Comparison of ENCODE assay signal across 10 mouse cellular contexts in genomic region chr4:120267683-120268082, GRCm38 (mm10). TPM values are rescaled to one million over a fixed set of nuclear protein-coding genes. Genes with fewer than 3 reads are reported as not detected.
DNase-seq lines count a peak whose midpoint lies in the region; ATAC-seq and TF ChIP-seq lines count a peak whose summit lies in the region.
"Had no signal": no experiment of that assay in that cellular context is flagged by ENCODE, and none has a peak within 500 bp of the region (broad histone marks: within the 10 kb centered on the region; RNA-seq: fewer than 3 reads in every experiment).

No protein-coding gene starts in this region.

- no peak for TF ChIP-seq EP300 in heart, adult 2 months (IDR thresholded peaks at IDR 0.05; ENCODE audit: insufficient read depth, low read depth, low read length)

- H3K4me1 ChIP-seq in heart, embryonic 12.5 days (replicated peaks) = peaks cover 40% of the 10 kb centered on the region
- H3K4me1 ChIP-seq in heart, adult 2 months (ENCODE audit: control insufficient read depth, insufficient read depth, low read length) = no peaks in the 10 kb centered on the region; the same call in 1 of the 2 replicates
- H3K4me1 ChIP-seq in ES-E14 (ENCODE audit: control insufficient read depth in 2 of 2, insufficient read depth in 2 of 2, low read length in 2 of 2, poor library complexity in 1 of 2) = peaks cover 6 to 20% of the 10 kb centered on the region in 2 experiments; a peak in 3 of 4 replicates
- peaks cover 58% of the 10 kb centered on the region for H3K4me1 ChIP-seq in hindbrain, embryonic 12.5 days
- H3K4me1 ChIP-seq in midbrain, embryonic 10.5 days = peaks cover 44% of the 10 kb centered on the region

- in situ Hi-C loops in ES-E14 (cut with MboI; ENCODE audit: low sequenced_read_pairs in 2 of 2, unreplicated experiment in 2 of 2) = no loop called here

- H3K79me2 ChIP-seq in heart, adult 2 months (replicated peaks; ENCODE audit: control insufficient read depth, insufficient read depth, low read length) = no peaks in the 10 kb centered on the region

- no peak for TF ChIP-seq CTCF in heart, adult 2 months (IDR thresholded peaks at IDR 0.05)

- intact Hi-C loops in heart, adult 2 months (cut with DNase I) = no loop called here

- WGBS in heart, embryonic 12.5 days = 8% methylated on average over 25 of the region's 25 CpGs
- WGBS in heart, adult 2 months = 31% methylated on average over 25 of the region's 25 CpGs
- WGBS in hindbrain, embryonic 12.5 days = 5% methylated on average over 25 of the region's 25 CpGs
- 3% methylated on average over 25 of the region's 25 CpGs for WGBS in midbrain, embryonic 10.5 days

- no peak overlapping the region for H3K27ac ChIP-seq in heart, embryonic 12.5 days (ENCODE audit: poor library complexity, severe bottlenecking)
- no peak overlapping the region for H3K27ac ChIP-seq in heart, adult 2 months
- H3K27ac ChIP-seq in ES-E14 (ENCODE audit: insufficient read depth, low read depth, low read length, poor library complexity, severe bottlenecking) = no peak overlapping the region
- H3K27ac ChIP-seq in hindbrain, embryonic 12.5 days = no peak overlapping the region
- H3K27ac ChIP-seq in midbrain, embryonic 10.5 days (replicated peaks) = no peak overlapping the region
- H3K27ac ChIP-seq: liver, embryonic 14.5 days had no signal

- TF ChIP-seq POLR2A in heart, adult 2 months (IDR thresholded peaks at IDR 0.05; ENCODE audit: insufficient read depth, low read depth, low read length) = no peak

- H3K4me3 ChIP-seq in heart, embryonic 12.5 days = peak overlapping the region; percentile 55
- H3K4me3 ChIP-seq in heart, adult 2 months = no peak overlapping the region
- H3K4me3 ChIP-seq in ES-E14 (ENCODE audit: insufficient read depth in 1 of 2, low read depth in 1 of 2, low read length in 2 of 2, poor library complexity in 1 of 2, severe bottlenecking in 1 of 2) = peak overlapping the region; percentile 19 to 70; a peak in 3 of 4 replicates
- H3K4me3 ChIP-seq in hindbrain, embryonic 12.5 days = peak overlapping the region; percentile 39
- H3K4me3 ChIP-seq in midbrain, embryonic 10.5 days = peak overlapping the region; percentile 52

- DNase-seq in heart, adult 2 months = no peak
- DNase-seq in ES-E14 (ENCODE audit: low read depth, low spot score) = no peak
- no peak for DNase-seq in midbrain, embryonic 10.5 days (ENCODE audit: low spot score)
- no peak for DNase-seq in adrenal gland, postnatal 36 days
- DNase-seq in yolk sac, embryonic 10.5 days (ENCODE audit: low spot score) = no peak
- DNase-seq: cerebellum, postnatal 14 days had no signal

- peak overlapping the region; percentile 93 for H3K4me2 ChIP-seq in heart, embryonic 12.5 days
- peak overlapping the region; percentile 62 for H3K4me2 ChIP-seq in hindbrain, embryonic 12.5 days (replicated peaks)

- H3K36me3 ChIP-seq in heart, embryonic 12.5 days = no peaks in the 10 kb centered on the region
- no peaks in the 10 kb centered on the region for H3K36me3 ChIP-seq in heart, adult 2 months (ENCODE audit: control insufficient read depth, insufficient read depth, low read length)
- no peaks in the 10 kb centered on the region for H3K36me3 ChIP-seq in ES-E14 (ENCODE audit: control insufficient read depth, insufficient read depth, low read length, poor library complexity, severe bottlenecking)
- no peaks in the 10 kb centered on the region for H3K36me3 ChIP-seq in hindbrain, embryonic 12.5 days
- no peaks in the 10 kb centered on the region for H3K36me3 ChIP-seq in midbrain, embryonic 10.5 days

- peak overlapping the region; percentile 73; the same call in 1 of the 2 replicates for H3K9ac ChIP-seq in heart, embryonic 12.5 days
- no peak overlapping the region for H3K9ac ChIP-seq in heart, adult 2 months (ENCODE audit: low read depth, low read length)
- H3K9ac ChIP-seq in ES-E14 (ENCODE audit: insufficient read depth, low read depth, low read length, poor library complexity, severe bottlenecking) = no peak overlapping the region
- H3K9ac ChIP-seq in hindbrain, embryonic 12.5 days = peak overlapping the region; percentile 59
- H3K9ac ChIP-seq: liver, embryonic 14.5 days had no signal

- no peaks in the 10 kb centered on the region for H3K9me3 ChIP-seq in heart, embryonic 12.5 days (replicated peaks)
- H3K9me3 ChIP-seq in ES-E14 (ENCODE audit: control insufficient read depth, insufficient read depth, low read depth, low read length) = no peaks in the 10 kb centered on the region
- no peaks in the 10 kb centered on the region for H3K9me3 ChIP-seq in hindbrain, embryonic 12.5 days (replicated peaks)
- H3K9me3 ChIP-seq in midbrain, embryonic 10.5 days (replicated peaks) = no peaks in the 10 kb centered on the region

- no peak for ATAC-seq in heart, embryonic 12.5 days (ENCODE audit: insufficient number of reproducible peaks, low FRiP score)
- no peak for ATAC-seq in hindbrain, embryonic 12.5 days (ENCODE audit: low FRiP score)
- ATAC-seq in activated CD4-positive, CD25-positive, alpha-beta regulatory T cell, adult 4 months = no peak

- peaks cover 98% of the 10 kb centered on the region for H3K27me3 ChIP-seq in heart, embryonic 12.5 days (replicated peaks)
- peaks cover 5% of the 10 kb centered on the region; the same call in 1 of the 2 replicates for H3K27me3 ChIP-seq in heart, adult 2 months (ENCODE audit: control insufficient read depth, insufficient read depth, low read length)
- H3K27me3 ChIP-seq in hindbrain, embryonic 12.5 days = peaks cover 86% of the 10 kb centered on the region
- peaks cover 100% of the 10 kb centered on the region for H3K27me3 ChIP-seq in midbrain, embryonic 10.5 days (ENCODE audit: low read depth, poor library complexity, severe bottlenecking)

TF ChIP-seq in ES-E14, 5 proteins besides CTCF, POLR2A, EP300 and RAD21:
- TF ChIP-seq ZNF384 (IDR thresholded peaks at IDR 0.05; ENCODE audit: low read depth, low read length) = no peak

RNA-seq across cellular contexts. Expression of gene Foxo6, which starts 19.5 kb away (rescaled TPM):
- polyA plus RNA-seq in heart, embryonic 12.5 days (2016; fragmentation: Nextera tagmentation; extraction: Ambion mirVana) = 0.06 and 0.08 TPM in 2 replicates
- 1 to 10 TPM; 3.3 to 5.4 TPM for total RNA-seq in heart, adult 2 months (2021)
- 5.5 TPM in 2 replicates for polyA plus RNA-seq in heart, adult 2 months (2012; rRNA removed)
- 0.98 and 1.2 TPM in 2 replicates for total RNA-seq in ES-E14 (2012; rRNA removed)
- polyA plus RNA-seq in hindbrain, embryonic 12.5 days (2016; fragmentation: Nextera tagmentation; extraction: Ambion mirVana) = 0.48 and 0.90 TPM in 2 replicates
- polyA plus RNA-seq in midbrain, embryonic 10.5 days (2016; fragmentation: Nextera tagmentation; extraction: Ambion mirVana) = 0.07 TPM in 2 replicates
- total RNA-seq in adrenal gland, postnatal 36 days (2021) = 1 to 10 TPM in 1 of 2 experiments, under 1 TPM in 1; 0.76 to 1.2 TPM
- not detected for polyA plus RNA-seq in activated CD4-positive, CD25-positive, alpha-beta regulatory T cell, adult 4 months (2017; shearing (Covaris generic))

Comparison
In these comparisons a context has a peak if more than half of its experiments do, and no peak if none do; other contexts are left out.
1. H3K9ac ChIP-seq: peak in heart, embryonic 12.5 days (single experiment) and hindbrain, embryonic 12.5 days (single experiment); none in heart, adult 2 months (single experiment) and ES-E14 (single experiment).